ENCODE assay signal across 11 mouse cellular contexts in the genomic region with DNA sequence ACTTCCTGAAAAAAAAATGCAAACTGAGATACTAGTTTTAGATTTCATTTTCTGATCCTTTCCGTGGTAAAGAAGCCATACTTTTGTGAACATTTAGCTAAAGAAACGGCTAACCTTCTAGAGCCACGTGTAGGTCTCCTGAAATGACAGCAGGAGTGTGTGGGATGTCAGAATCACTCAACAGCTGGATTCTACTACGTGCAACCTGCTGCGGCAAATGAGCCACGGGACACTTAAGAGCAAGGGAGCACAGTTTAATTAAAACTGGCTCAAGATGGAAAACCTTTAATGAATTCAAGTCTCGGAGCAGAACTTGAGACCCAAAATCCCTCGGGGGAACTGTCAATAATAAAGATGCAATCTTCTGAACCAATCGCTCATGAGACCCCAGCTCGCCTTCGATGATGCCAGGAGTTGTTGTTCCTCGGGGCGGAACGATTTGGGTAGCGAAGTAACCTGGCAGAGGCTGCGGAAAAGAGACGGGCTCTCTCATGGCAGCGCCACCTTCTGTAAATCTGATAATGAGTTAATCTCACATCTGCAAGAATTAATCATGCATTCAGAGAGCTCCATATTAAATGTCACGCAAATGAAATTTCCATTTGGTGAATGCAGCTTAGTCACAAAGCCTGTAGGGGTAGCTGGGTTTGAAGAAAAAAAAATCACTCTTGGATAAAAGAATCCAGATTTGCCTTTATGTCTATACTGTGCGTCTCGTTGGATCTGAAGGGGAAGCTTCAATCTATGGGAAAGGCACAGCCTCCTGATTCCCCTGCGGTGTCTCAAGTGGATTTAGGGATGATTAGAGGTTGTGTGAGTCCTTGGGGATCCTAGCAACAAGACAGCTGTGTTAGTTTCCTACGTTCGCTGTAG.
DNase-seq lines count a peak whose midpoint lies in the region; ATAC-seq and TF ChIP-seq lines count a peak whose summit lies in the region.
"Had no signal": no experiment of that assay in that cellular context is flagged by ENCODE, and none has a peak within 500 bp of the region (broad histone marks: within the 10 kb centered on the region; RNA-seq: fewer than 3 reads in every experiment).

No protein-coding gene starts in this region.

- H3K4me3 ChIP-seq in forebrain, embryonic 12.5 days (replicated peaks) = no peak overlapping the region
- H3K4me3 ChIP-seq in neural tube, embryonic 14.5 days (ENCODE audit: low read depth, low read length) = no peak overlapping the region
- H3K4me3 ChIP-seq in stomach, postnatal 0 days (ENCODE audit: low read depth, low read length) = no peak overlapping the region
- H3K4me3 ChIP-seq: lung, embryonic 15.5 days; neural tube, embryonic 12.5 days had no signal

- DNase-seq in kidney, adult 11 months = peak; percentile 14
- DNase-seq in kidney, postnatal 25 days = no peak
- DNase-seq in kidney, adult 8-10 months = peak; percentile 12 to 16
- no peak for DNase-seq in stomach, postnatal 0 days (ENCODE audit: low spot score)
- DNase-seq in Muller cell, postnatal 12 days (ENCODE audit: inconsistent ontology term) = no peak
- DNase-seq: cerebellum, adult 11-12 months had no signal

- WGBS in forebrain, embryonic 12.5 days = 62% methylated on average over 24 of the region's 24 CpGs
- WGBS in neural tube, embryonic 14.5 days = 46% methylated on average over 24 of the region's 24 CpGs
- WGBS in stomach, postnatal 0 days = 87% methylated on average over 24 of the region's 24 CpGs

- ATAC-seq in forebrain, embryonic 12.5 days (ENCODE audit: low FRiP score) = 0 out of 2 replicates have a peak, but pooled peaks have one; percentile 36
- peak; percentile 71; the same call in 1 of the 2 replicates for ATAC-seq in neural tube, embryonic 14.5 days (ENCODE audit: low read depth)
- no peak for ATAC-seq in stomach, postnatal 0 days (ENCODE audit: low FRiP score, low TSS enrichment)
- ATAC-seq in activated CD4-positive, CD25-positive, alpha-beta regulatory T cell, adult 4 months = no peak

- TF ChIP-seq CTCF in stomach, postnatal 0 days (IDR thresholded peaks at IDR 0.05; ENCODE audit: low read depth) = no peak

- H3K4me1 ChIP-seq in forebrain, embryonic 12.5 days = peaks cover 10% of the 10 kb centered on the region
- H3K4me1 ChIP-seq in neural tube, embryonic 14.5 days (ENCODE audit: control insufficient read depth, insufficient read depth, low read length) = no peaks in the 10 kb centered on the region
- no peaks in the 10 kb centered on the region for H3K4me1 ChIP-seq in stomach, postnatal 0 days (replicated peaks; ENCODE audit: control insufficient read depth, insufficient read depth)
- H3K4me1 ChIP-seq: lung, embryonic 15.5 days; neural tube, embryonic 12.5 days had no signal

- H3K9me3 ChIP-seq in forebrain, embryonic 12.5 days = no peaks in the 10 kb centered on the region
- no peaks in the 10 kb centered on the region for H3K9me3 ChIP-seq in neural tube, embryonic 14.5 days (ENCODE audit: control insufficient read depth, low read length)
- H3K9me3 ChIP-seq in stomach, postnatal 0 days (ENCODE audit: control insufficient read depth, low read length) = no peaks in the 10 kb centered on the region
- H3K9me3 ChIP-seq: lung, embryonic 15.5 days; neural tube, embryonic 12.5 days had no signal

- H3K9ac ChIP-seq in forebrain, embryonic 12.5 days = no peak overlapping the region
- H3K9ac ChIP-seq in neural tube, embryonic 14.5 days (replicated peaks; ENCODE audit: low read depth, low read length) = no peak overlapping the region
- H3K9ac ChIP-seq in stomach, postnatal 0 days (ENCODE audit: low read length) = no peak overlapping the region
- H3K9ac ChIP-seq: lung, embryonic 15.5 days; neural tube, embryonic 12.5 days had no signal

- TF ChIP-seq EP300 in stomach, postnatal 0 days (optimal IDR thresholded peaks at IDR 0.05) = no peak

- no peaks in the 10 kb centered on the region for H3K27me3 ChIP-seq in forebrain, embryonic 12.5 days
- no peaks in the 10 kb centered on the region for H3K27me3 ChIP-seq in neural tube, embryonic 14.5 days (ENCODE audit: control insufficient read depth, insufficient read depth, low read length)
- H3K27me3 ChIP-seq in stomach, postnatal 0 days (ENCODE audit: control insufficient read depth, insufficient read depth, low read length) = no peaks in the 10 kb centered on the region
- H3K27me3 ChIP-seq: lung, embryonic 15.5 days; neural tube, embryonic 12.5 days had no signal

- no peak overlapping the region; the same call in 1 of the 2 replicates for H3K4me2 ChIP-seq in forebrain, embryonic 12.5 days
- H3K4me2 ChIP-seq in neural tube, embryonic 14.5 days (ENCODE audit: low read depth, low read length) = peak overlapping the region; percentile 8; the same call in 1 of the 2 replicates
- H3K4me2 ChIP-seq in stomach, postnatal 0 days (replicated peaks; ENCODE audit: low read depth) = no peak overlapping the region
- H3K4me2 ChIP-seq: lung, embryonic 15.5 days; neural tube, embryonic 12.5 days had no signal

- no peak overlapping the region for H3K27ac ChIP-seq in forebrain, embryonic 12.5 days
- no peak overlapping the region for H3K27ac ChIP-seq in neural tube, embryonic 14.5 days (ENCODE audit: low read depth, low read length)
- H3K27ac ChIP-seq in stomach, postnatal 0 days (replicated peaks) = no peak overlapping the region
- H3K27ac ChIP-seq: lung, embryonic 15.5 days; neural tube, embryonic 12.5 days had no signal

- no peaks in the 10 kb centered on the region for H3K36me3 ChIP-seq in forebrain, embryonic 12.5 days (replicated peaks)
- no peaks in the 10 kb centered on the region for H3K36me3 ChIP-seq in neural tube, embryonic 14.5 days (ENCODE audit: control insufficient read depth, insufficient read depth, low read length)
- no peaks in the 10 kb centered on the region for H3K36me3 ChIP-seq in stomach, postnatal 0 days (ENCODE audit: control insufficient read depth, insufficient read depth, low read length)
- H3K36me3 ChIP-seq: lung, embryonic 15.5 days; neural tube, embryonic 12.5 days had no signal

Comparison
In these comparisons a context has a peak if more than half of its experiments do, and no peak if none do; other contexts are left out.
1. DNase-seq: peak in kidney, adult 11 months (single experiment) and kidney, adult 8-10 months (2 of 2); none in kidney, postnatal 25 days (0 of 2), stomach, postnatal 0 days (single experiment) and Muller cell, postnatal 12 days (single experiment).
2. ATAC-seq: peak in forebrain, embryonic 12.5 days (single experiment) and neural tube, embryonic 14.5 days (single experiment); none in stomach, postnatal 0 days (single experiment) and activated CD4-positive, CD25-positive, alpha-beta regulatory T cell, adult 4 months (single experiment).